Mouse (Mus musculus) megakaryocyte, embryonic 14.5 days (primary cell): ENCODE results near the gene Morc1.

Experiments
- FLI1 ChIP-seq: IDR thresholded peaks from 2 replicates; pipeline ENCODE4 v1.6.1; 2012; ENCODE audit warnings: low read length, inconsistent platforms, mixed read lengths
- GATA1 ChIP-seq: IDR thresholded peaks from 3 replicates; pipeline ENCODE4 v1.6.1; 2012; ENCODE audit warnings: mixed read lengths, low read length, inconsistent platforms, borderline replicate concordance

DNA sequence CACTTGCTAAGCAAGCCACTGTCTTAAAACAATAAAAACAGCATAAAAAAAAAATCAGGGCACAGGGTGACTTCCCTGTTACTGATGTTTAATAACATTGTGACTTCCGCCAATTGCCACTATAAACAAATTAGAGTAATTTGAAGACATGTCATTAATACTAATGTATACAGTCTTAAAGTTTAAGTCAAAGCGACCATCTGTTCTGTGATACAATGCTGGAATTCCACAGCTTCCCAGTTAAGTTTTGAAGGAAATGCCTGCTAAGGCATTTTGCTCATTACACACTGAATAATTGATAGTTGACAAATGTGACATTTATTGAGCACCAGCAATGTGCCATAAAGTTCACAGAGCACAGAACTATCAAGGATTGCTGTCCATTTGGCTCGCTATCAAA is 12.5 kb upstream of the Morc1 start:
- no peak for TF ChIP-seq GATA1
- no peak for TF ChIP-seq FLI1
